Mouse (Mus musculus): ENCODE data around the gene Myh14.
A peak's percentile ranks its signal among the peaks of the same experiment; 100 is the strongest.

The Myh14 gene

DNA sequence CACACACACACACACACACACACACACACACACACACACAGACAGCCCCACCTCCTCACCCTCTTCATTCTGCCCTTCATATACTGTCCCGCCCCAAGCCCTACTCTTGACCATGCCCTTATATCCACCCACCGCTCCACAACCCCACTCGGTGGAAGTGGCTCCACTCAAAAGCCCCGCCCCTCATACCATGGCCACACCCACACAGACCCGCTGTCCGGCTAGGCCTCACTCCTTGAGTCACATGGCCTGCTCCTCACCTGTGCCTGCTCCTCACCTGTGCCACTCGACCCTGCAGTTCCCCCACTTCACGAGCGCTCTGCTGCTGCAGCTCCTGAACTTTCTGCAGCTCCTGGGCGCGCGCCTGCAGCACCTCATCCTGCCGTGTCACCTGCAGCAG, 40.2 kb downstream of the Myh14 start:
- no peak for DNase-seq (ENCODE audit: low spot score)

DNA sequence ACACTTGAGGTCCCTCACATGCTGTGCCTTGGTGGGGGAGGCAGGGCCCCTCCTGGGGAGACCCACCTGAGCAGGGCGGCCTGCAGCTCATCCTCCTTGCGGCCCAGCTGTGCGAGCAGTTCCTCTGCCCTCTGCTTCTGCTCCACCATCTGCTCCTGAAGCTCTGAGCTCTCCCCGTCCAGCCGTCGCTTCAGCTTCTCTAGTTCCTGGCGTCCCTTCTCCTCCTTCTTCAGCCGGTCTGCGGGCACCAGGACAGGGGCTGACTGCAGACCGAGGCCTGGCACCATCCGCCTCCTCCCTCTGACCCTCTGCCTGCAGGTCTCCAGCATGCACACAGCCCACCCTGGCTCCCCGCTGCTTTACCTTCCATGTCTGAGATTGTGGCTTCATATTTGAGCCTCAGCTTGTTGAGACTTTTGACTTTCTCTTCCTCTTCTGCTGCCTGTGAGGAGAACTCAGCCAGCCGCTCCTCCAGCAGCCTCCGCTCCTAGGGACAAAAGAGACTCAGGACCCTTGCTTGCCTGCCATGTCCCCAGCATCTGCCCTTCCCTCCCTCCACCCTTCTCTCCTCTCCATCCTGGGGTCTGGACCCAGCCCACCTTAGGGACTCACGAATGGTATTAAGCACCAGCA, 42.1 kb downstream of the Myh14 start:
- DNase-seq (ENCODE audit: low spot score), result no peak

DNA sequence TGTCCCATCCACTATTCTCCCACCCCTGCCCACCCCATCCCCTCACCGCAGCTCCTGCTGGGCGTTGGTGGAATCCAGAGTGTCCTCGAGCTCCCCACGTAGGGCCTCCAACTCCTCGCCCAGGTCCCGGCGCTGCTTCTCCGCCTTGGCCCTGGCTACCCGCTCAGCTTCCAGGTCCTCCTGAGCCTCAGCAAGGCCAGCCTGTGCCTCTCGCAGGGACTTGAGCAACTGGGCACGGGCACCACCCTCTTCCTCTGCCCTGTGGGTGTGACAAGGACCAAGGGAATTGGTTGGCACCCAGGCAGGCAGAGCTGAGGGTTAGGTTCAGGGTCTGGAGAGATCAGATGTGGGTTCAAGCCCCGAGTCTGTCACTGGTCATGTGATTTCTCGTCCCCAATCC, 43.7 kb downstream of the Myh14 start:
- no peak for DNase-seq (ENCODE audit: low spot score)

DNA sequence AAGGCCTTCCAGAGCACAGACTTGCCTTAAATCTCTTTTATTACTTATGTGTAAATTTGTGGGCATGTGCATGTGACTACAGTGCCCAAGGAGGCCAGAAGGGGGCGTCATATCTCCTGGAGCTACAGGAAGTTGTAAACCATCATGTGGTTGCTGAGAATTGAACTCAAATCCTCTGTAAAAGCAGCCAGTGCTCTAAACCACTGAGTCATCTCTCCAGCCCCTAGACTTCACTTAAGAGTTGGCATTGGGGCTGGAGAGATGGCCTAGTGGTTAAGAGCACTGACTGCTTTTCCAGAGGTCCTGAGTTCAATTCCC, 44.6 kb downstream of the Myh14 start:
- no peak for DNase-seq (ENCODE audit: low spot score)

DNA sequence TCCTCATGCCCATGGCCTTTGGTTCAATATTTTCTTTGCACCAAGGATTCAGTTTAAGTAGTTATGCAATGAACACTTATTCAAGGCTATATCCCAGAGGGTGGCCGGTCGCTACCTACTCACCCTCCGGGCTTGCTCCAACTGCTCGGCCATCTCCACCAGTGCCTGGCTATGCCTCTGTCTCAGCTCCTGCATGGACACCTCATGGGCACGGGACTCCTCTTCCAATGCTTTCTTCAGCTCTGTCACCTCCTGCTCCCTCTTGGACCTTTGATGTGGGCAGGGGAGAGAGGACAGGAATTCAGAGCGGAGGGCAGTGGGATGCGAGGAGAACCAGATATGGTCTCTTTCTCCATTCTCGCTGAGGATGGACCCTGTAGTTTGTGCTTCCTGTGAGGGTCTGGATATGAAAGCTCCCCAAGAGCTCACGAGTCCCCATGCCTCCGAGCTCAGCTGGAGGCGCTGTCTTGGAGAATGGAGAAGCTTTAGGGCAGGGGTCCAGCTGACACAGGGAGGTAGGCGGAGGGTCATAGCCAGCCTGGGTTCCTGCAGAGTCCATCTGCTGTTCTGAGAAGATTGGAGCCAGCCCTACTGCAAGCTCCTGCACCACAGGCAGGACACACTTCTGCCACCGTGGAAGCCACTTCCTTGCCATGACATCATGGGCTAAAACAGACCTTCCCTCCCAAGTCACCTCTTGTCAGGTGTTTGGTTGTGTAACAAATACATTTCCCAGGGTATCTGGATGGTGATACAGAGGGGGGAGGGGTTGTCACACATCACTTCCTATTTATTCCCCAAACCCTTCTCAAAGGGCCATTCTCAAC, 45.2 kb downstream of the Myh14 start:
- DNase-seq (ENCODE audit: low spot score), result no peak

DNA sequence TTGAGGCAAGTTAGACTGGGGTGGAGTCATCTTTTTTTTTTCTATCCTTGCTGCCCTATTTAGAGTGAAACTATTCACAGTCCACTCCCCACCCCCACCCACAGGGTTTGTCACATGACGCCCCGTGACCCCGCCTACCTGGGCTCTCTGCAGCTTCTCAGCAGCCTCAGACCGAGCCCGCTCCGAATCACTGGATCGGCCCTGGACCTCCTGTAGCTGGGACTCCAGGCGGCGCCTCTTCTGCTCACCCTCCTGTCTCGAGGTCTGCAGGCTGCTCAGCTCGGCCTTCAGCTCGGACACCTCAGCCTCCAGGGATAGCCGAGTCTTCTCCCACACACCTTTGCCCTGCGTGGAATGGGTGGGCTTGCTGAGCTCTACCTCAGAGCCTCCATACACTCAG, 45.8 kb downstream of the Myh14 start:
- DNase-seq (ENCODE audit: low spot score), result no peak

DNA sequence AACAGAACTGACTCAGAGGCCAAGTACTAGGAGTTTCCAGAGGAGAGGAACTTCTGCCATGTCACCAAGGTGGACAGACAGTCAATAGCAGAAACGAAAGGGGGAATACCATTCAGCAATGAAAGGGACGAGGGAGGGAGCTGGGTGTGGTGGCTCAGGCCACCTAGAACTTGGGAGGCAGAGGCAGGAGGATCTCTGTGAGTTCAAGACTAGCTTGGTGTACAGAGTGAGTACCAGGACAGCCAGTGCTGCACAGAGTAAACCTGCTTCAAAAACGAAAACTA, 46.2 kb downstream of the Myh14 start:
- DNase-seq (ENCODE audit: low spot score), result no peak

DNA sequence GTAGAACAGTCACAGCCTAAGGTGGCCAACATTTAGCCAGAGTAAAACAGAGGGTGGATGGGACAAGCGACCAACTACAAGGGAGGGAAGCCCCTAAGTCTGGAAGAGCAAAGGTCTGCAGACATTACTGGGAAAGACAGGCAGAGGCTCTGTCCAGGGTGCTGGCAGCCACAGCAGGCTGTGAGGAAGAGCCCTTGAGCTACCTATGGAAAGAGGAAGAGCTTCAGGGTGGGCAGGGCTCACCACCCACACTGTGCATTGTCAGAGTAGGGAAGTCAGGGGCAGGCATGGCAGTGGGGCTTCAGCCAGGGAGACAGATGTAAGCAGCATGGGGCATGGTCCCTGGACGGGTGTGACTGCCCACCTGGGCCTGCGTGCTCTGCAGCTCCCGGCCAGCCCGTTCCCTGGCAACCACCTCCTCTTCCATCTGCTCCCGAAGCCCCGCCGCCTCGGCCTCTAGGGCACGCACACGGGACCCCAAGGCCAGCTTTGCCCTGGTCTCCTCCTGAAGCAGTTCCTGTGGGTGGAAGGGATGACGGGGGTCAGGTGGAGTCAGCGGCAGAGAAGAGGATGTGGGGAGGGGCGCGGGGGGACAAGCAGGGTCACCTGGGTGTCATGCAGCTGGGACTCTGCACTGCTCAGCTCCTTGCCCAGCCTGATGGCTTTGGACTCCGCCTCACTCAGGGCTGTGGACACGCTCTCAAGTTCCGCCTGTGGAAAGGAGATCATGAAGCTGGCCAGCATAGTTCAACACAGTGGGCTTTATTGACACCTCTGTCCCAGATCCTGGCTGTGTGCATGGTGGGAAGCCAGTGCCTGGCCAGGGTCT, 46.7 kb downstream of the Myh14 start:
- DNase-seq (ENCODE audit: low spot score), result no peak

DNA sequence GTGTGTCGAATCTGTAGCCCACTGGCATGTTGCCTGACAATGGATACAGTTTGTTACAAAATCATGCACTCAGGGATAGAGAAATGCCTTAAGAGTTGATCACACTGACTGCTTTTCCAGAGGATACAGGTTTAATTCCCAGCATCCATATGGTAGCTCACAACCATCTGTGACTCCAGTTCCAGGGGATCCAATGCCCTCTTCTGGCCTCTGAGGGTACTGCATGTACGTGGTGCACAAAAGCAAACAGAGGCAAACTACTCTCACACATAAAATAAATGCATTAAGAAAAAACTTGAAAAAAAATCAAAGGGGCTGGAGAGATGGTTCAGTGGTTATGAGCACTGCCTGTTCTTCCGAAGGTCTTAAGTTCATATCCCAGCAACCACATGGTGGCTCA, 53.6 kb downstream of the Myh14 start:
- no peak for DNase-seq (ENCODE audit: low spot score)

DNA sequence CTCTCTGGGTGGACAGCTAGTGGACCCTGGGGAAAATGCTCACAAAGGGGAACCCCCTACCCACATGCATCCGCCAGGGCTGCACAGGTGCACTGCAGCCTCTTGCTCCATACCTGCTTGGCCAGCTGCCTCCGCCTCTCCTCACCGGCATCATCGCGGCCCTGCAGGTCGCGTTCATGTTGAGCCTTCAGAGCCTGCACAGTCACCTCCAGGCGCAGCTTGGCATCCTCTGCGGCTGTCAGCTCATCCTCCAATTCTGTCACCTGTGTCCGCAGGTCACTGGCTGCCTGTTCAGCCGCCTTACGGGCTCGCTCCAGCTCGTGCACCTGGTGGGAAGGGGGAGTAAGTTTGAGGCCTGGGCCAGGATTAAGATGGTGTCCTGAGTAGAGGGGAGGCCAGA, 54.7 kb downstream of the Myh14 start:
- DNase-seq (ENCODE audit: low spot score), result no peak

DNA sequence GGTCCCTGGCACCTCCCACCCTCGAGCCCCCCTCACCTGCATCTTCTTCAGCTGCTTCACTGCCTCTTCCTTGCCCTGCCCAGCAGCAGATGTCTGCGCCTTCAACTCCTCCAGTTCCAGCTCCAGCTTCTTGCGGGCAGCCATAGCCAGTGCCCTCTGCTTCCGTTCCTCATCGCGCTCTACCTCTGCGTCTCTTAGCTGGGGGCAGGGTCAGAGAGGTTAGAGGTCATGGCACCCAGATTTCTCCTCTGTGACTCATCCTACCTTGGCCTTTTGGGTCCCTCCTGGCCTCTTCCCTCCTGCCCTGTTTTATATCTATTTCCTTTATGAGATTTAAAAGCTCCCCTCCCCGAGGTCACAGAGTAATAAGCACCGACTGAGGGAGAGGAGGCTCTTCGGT, 55.3 kb downstream of the Myh14 start:
- DNase-seq (ENCODE audit: low spot score), result no peak

DNA sequence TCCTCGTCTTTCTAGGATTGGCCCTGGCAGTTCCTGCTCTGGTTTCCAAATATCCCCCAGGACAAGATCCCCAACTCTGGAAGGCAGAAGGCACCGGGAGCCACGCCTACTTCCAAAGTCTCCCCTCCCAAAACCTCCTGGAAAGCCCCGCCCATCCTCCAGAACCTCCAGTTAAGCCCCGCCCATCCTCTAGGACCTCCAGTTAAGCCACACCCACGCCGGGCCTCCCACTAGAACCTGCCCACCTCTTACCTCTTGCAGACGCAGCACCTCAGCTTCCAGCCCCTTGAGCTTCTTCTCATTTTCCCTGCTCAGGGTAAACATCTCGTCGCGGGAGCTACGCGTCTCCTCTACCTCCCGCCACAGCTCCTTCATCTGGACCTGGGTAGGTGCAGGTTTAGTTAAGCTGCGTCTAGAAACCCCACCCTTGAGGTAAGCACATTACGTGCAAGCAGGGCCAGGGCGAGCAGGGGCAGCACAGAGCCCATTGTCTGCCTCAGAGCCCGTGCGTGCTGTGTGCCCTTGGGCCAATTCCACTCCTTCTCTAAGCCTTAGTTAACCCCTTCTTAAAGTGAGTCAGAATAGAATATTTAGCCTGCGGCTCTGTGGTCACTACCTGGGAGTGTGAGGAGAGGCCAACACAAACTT, 56.5 kb downstream of the Myh14 start:
- no peak for DNase-seq (ENCODE audit: low spot score)

DNA sequence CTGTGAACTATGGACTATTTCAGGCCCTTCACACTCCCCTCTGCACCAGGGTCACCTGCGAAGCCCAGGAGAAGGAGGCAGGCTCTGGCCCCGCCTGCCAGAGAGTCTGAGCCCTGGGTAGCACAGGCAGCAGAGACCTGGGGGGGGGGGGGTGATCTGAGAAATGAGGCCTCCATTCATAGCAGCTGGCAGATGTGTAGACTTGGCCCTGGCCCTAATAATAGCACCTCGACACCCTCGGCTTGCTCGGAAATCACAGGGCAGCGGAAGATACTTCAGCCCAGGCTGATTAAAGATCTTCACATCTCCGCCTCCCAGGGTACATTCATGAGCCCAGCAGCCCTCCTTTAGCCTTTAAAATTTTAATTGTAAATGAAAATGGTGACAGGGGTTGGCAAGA, 58.5 kb downstream of the Myh14 start:
- DNase-seq (ENCODE audit: low spot score), result no peak

DNA sequence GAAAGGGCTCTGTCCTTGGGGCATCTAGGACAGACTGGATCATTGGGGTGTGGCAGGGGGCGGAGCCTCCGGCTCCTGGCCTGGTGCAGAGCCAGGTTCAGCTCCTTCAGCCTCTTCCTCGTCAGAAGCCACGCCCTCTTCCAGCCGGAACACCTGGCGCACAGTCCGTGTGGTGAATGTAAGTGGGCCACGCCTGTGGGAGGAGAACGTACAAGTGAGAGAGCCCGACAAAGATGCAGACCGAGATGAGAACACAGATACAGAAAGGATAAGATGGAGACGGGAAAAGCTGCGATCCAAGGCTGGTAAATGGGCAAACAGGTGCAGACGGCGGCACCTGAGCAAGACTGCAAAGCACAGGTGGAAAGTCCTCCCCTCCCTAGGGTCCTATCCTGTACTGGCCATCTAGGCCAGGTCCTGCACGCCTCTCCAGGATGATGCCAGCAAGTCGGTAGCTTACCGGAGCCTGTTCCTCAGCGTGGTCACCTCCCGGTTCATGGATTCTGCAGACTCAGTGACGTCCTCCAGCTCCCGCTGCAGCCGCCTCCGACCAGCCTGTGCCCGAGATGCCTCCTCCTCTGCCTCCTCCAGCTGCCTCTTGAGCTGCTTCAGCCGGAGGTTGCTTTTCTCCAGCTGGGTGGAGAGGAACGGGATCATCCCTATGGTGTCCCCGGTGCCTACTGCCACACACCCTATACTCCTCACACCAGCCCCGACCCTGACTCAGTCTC, 64.3 kb downstream of the Myh14 start:
- peak; percentile 46 for DNase-seq (ENCODE audit: low spot score)

DNA sequence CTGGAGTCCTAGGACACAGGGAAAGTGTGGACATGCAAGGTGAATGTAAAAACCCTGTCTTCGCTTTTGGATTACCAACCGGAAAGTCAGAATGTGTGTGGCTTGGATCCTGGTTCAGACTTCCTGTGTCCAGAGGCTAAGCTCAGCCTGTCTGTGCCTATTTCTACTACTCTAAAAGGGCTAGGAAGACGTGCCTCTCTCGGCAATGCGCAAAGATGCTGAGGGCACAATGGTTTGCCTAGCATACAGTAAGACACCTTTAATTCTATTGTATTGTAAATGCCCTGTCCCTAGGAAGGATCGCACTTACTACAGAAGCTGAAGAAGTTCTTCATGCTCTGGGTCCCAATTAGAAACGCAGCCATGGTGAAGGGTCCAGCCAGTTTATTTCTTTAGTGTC, 65.2 kb downstream of the Myh14 start:
- no peak for DNase-seq (ENCODE audit: low spot score)

DNA sequence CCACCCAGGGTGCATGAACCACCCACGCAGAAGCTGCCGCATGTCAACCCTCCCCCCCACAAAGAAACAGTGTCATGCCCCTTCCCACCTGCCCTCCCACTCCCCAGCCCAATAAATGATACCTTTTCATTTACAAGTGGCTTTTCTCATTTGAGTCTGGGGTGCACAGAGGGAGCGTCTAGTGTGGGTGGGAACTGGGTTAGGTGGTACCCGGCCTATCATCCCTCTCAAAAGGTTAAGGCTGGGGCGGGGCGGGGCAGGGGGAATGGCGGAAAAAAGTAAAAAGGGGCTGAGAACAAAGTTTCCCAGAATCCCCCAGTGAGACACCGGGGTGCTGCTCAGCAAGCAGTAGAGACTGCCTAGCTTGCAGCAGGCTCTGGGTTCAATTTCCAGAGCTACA, 66.0 kb downstream of the Myh14 start:
- DNase-seq (ENCODE audit: low spot score), result no peak

DNA sequence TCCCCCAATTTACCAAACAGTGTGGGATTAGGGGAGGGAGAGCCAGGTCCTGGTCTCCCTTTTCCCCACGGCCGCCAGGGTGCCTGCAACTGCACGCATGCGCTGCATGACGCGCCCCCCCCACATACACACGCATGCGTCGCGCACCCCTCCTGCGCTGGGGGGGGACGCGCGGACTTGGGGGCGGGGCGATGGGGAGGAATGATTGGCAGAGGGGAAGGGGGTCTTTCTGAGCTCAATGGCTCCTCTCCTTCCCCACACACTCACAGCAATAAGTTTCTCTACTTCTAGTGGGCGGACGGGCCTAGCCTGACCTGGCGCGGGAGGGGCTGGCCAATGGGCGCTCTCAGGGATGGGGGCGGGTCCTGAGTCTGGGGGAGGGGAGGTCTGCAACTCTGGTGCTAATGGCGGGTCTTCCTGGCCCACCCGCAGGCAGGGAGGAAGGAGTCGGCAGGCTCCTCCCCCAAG, 66.5 kb downstream of the Myh14 start:
- DNase-seq (ENCODE audit: low spot score), result no peak

DNA sequence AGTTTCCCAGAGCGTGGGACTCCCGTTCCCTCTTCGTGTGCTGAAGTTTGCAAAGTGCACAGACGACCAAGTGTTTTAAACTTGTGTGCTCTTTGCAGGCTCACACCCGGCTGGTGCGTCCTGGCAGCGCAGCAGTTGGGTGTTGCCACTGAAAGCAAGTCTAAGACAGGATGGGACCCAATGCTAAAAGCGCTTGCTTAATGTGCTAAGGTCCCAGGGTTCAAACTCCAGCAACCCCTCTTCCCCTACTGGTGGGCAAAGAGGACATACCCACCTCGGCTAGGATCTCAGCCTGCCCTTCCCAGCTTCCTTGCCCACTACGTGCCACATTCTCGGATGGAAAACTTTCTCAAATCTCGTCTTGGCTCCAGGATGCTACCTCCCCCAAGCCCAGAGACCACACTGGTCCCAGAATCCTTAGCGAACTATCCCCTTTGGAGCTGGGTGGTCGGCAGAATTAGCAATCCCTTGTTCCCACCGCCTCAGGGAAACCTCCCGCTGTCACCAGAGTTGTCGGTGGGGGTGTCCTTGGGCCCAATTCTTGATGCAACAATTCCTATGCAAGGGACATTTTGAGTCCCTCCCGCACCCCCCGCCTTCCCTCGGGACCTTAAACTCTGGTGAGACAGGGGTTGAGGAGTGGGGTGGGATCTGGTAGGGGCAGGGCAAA, 67.3 kb downstream of the Myh14 start:
- DNase-seq (ENCODE audit: low spot score), result no peak

DNA sequence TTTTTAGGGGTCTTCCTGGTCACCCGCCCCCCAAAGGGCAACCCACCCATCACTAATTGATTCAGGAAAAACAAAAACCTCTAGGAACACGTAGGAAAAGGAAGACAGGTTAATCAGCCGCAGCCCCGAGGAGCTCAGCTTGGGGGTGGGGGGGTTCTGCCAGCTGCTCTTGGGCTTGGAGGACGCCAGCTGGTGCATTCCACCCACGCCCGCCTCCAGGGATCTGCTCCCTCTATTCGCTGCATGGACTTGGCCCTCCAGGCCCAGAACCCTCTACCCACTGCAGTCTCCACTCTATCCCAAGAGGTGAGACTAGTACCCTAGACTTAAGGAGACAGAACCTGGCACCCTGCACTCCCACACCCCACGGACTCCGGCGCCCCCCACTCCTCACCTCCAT, 68.2 kb downstream of the Myh14 start:
- DNase-seq (ENCODE audit: low spot score), result no peak

DNA sequence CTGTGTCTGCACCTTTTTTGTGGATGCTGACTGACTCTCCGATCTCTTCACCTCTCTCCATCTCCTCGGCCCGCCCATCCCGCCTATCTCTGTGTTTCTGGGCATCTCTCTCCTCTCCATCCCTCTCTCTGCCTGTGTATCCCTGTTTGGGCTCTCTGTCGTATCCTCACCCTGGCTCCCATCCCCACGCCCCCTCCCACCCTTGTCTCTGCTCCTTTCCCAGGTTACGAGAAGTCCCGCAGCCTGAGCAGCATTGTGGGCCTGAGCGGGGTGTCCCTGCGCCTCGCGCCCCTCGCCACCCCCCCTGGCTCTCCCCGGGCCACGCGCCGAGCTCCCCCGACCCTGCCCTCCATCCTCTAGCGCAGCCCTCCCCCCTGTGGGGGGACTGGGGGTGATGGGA, 69.0 kb downstream of the Myh14 start:
- DNase-seq (ENCODE audit: low spot score), result no peak

DNA sequence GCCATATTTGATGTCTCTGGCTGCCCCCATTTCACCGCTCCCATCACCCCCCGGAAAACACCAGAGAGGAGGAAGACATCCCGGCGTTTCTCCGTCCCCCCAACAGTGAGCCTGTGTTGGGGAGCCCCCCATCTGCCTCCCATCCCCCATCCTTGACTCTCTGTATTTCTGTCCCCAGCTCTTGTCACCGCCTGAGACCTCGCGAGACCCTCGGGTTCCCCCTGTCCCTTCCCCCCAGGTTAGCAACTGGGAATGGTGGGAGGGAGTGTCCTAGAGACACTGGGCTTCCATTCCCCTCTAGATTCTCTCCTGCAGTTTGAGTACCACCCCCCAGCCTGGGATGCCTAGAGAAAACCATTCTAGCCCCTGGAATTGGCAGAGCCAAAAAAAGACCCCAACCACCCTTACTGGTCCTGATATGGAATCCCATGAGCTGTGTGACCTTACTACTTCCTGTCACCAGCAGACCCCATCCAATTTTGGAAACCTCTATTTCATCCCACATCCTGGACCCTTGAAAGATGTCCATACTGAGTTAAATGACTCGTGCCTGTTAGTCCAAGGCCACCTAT, 69.9 kb downstream of the Myh14 start:
- no peak for DNase-seq (ENCODE audit: low spot score)
